Mouse (Mus musculus): ENCODE results near the gene Tmem47.

Tmem47 gene

DNA sequence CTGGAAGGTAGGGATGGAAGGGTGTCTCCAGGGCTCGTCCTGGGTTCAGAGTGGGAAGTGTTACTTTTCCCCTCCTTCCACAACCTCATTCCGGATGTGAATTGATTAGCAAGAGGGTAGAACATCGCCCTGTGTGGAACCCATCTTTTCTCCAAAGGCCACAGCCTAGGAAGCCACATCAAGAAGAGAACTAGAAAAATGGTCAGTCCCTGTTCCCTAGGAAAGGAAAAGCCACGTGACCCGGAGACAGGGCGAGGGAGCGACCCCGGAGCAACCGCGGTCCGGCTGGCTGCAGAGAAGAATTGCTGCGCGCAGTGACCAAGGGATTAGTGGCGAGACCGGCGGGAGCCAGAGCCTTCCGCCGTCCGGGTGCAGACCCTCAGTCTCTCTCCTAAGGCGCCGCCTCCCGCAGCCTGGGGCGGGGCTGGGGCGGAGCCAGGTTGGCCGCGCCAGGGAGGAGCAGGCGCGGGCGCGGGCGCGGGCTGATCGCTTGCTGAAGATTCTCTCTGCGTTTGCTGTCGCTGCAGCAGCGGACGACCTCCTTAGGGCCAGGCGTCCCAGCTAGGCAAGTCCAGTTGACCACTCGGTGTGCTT, at the start of gene Tmem47:
TSS of gene Tmem47 (plus strand) at position 489 of the 594 bp plus-strand sequence.
- DNase-seq (ENCODE audit: low spot score in 2 of 2): peak in 1 of 2 experiments; percentile 0

DNA sequence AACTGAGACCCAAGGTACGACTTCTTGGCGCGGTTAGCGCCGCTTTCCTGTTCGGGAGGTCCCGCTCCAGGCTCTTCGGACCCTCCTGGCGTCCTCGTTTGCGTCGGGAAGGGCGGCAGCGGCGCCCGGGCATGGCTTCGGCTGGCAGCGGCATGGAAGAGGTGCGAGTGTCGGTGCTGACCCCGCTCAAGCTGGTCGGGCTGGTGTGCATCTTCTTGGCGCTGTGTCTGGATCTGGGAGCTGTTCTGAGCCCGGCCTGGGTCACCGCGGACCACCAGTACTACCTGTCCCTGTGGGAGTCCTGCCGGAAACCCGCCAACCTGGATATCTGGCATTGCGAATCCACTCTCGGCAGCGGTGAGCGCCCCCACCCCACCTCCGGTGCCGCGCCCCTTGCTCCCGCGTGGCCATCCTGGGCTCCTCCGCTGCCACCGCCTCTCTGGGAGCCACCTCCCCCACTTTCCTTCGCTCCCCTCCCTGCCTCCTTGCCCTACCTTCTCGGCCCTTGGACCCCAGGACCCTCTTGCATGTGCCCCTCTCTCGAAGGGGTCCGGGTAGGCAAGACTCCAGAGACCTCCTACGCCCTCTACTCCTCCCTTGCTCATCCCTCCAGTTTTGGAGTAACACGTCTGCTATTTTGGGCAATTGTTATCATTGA, 435 bp downstream of the Tmem47 start:
- no peak for DNase-seq (ENCODE audit: low spot score in 2 of 2)

- no peak for DNase-seq (ENCODE audit: low spot score in 2 of 2)
These were observed 1.5 kb downstream of the Tmem47 start for GRCm38 (mm10) chrX:81071746-81072640.

DNA sequence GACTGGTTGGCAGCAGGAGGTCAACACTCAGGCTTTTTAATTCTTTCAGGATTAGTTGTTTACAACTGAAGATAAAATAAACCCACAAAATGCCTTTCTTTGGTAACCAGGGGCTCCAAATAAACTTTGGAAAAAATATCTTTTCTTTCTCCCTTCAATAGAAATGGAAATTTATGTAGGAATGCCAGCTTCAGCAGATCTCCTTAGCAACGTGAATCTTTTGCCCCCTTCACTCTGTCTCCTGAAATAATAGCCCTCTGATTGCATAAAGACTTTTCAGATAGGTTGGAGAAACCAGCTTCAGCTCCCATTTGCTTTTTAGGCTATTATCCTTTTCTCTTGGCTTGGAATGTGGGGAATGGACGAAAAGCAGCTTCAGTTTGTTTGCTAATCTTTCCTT, 2.2 kb downstream of the Tmem47 start:
- no peak for DNase-seq (ENCODE audit: low spot score in 2 of 2)

DNA sequence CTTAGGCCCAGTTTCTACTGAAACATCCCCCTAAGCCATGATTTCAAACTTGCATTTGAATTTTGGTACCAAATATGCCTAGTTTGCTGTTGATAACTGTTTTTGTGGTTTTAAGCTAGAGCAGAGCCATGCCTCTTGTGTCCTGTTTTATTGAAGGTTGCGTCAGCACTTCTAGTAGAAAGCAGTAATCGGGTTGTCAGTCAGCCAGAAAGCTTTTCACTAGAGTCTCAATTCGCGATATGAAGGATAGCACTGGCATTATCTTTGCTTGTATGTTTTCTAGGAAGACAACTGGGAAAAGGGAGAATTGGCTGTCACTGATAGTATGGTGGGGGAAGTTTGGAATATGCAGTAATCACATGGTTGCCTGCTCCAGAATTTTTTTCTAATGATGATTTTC, 3.3 kb downstream of the Tmem47 start:
- DNase-seq (ENCODE audit: low spot score in 2 of 2): no peak

GRCm38 (mm10) chrX:81078522-81078921, 8.0 kb downstream of the Tmem47 start:
- DNase-seq (ENCODE audit: low spot score in 2 of 2): no peak

DNA sequence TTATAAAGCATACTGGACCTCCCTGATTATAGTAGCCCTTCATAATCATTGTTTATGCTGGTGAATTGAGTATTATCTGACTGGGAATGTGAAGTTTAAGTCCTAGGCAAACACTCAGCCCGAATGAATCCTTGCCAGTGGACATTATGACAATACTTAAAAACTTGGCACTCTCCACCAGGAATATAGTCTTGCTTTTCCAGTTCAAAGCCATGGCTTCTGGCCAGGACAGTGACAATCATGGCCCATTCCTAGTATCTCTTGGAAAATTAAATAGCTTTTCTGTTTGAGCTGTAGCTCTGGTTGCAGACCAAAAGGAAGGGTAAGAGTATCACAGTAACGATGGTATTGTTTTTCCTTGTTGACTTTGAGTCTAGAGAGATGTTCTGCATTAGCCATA, 10.5 kb downstream of the Tmem47 start:
- no peak for DNase-seq (ENCODE audit: low spot score in 2 of 2)

DNA sequence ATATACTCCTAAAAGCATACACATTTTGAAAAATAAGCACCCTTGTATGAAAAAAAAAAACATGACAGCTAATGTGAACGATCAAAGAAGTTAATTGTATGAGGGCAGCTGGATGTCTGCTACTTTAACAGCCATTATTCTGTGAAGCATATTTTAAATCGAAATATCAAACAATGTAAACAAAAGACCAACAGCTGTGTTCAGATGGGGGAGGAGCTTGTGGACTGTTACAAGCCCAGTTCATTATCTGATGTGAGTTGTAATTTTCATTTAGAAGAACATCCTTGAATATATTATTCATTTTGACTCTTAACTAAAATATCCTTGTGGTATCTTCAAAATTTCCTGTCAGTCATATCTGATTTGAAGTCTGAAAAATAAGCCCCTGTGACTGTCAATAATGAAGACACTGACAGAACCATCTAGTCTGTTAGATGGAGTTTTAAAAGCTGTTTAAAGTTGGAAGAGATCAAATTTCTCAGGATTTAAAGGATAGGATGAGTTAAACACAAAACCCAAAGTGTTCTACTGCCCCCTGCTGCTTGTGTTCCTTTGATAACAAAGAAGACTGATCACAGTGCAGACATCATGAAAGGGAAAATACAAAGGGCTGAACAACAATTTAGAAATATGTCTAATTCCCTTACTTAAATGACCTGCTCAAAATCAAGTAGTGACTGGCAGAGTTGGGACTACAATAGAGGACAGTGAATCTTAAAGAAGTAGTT, 14.7 kb downstream of the Tmem47 start:
- DNase-seq (ENCODE audit: low spot score in 2 of 2): no peak

DNA sequence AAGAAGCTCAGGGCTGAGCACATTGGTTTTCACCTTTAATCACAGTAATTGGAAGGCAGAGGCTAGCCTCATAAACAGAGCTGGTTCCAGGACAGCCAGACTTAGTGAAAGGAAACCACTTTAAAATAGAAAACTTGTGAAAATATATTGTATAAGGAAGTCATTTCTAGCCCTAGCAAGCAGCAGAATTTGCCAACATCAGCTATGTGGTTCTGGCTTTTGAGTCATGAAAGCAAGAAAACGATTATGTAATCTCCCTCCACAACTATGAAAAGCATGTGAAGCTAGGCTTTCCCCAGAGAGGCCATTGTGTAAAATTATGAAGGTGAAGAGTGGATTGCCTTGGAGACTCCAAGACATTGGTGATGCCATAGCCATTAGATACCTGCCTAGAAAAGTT, 76.9 kb downstream of the Tmem47 start:
- no peak for DNase-seq (ENCODE audit: low spot score in 2 of 2)

All from spleen, postnatal 36 days (tissue).